Mouse (Mus musculus) 416B (cell line): ENCODE results near the gene Bcor.

ENCODE experiments used
- DNase-seq: peaks from one replicate; pipeline ENCODE4 v3.0.0; 2011; ENCODE audit warnings: low read depth

Bcor gene

DNA sequence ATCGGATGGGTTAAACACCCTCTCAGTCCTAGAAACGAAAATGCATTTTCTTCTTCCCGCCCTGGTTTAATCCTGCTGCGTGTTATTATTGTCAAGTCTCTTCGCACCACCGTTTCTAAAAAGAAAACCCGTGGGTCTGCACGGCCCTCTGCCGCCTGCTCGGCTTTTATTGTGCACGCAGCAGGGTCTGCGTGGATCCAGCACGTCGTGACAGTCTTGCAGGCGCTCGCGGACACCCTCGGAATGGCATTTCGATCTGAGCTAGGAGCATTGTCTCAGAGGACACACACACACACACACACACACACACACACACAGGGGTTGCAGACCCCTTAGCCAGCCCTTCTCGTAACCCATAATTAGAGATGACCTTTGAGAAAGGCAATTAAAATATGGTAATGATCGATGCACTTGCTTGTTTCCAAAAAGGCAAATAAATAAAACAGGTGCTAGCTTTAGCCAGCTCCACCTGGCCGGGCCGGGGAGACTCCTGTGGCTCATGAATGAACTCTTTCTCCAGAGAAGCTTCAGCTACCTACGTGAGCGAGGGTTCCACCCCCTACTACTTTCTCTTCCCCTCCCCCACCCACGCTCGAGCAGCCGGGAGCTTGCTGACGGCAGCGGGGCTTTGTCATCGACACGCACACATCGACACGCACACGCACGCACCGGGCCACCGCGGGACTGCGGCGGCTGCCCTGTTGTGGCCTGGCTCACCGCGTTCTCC, 8.7 kb downstream of the Bcor start:
- DNase-seq = no peak

DNA sequence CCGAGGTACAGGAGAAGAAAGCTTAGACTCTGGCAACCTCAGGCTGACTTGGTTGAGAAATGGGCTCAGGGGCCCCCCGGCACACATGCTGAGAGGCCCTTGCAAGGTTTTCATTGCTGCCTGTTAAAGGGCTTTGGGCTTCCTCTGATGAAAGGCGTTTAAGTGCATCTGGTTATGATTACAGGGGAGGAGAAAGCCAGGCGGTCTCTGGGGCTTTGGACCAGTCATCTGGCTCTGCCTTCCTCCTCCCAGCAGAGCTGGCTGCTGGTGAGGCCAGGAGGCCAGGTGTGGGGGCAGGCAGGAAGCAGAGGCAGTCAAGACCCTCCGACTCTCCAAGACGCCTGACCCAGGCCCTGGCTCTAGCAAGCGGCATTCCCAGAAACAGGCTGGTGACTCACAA, 9.7 kb downstream of the Bcor start:
- DNase-seq = no peak

DNA sequence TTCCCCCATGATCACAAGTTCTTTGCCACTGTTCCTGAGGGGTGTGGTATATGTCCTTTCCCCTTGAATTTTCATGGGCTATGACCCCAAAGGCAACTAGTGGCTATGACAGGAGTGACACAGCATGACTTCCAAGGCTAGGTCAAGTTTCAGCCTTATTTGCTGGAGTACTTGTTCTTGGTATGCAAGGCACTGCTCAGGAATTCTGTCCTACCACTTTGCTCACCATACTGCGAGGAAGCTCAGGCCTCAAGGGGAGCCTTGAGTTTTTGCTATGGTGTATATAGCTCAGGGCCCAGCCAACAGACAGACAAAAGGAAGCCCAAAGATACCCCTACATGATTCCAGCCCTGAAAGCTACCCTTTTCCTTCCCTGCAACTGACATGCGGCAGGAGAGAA, 13.9 kb downstream of the Bcor start:
- DNase-seq = no peak

DNA sequence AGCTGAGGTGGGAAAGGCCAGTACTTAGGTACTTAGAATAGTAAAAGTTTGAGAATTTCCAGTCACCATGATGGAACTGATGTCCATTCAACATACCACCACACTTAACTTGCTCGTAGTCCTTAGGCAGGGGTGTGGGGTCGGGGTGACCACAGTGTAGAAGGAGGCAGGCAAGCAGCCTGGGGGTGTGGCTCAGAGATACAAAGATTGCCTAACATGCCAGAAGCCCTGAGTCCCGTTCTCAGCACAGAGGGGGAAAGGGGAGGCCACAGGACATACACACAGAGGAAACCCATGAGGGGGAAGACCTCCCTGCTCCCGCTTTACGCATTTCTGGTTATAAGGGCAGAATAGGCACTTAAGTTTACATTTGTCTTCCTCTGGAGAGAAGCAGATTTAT, 17.3 kb downstream of the Bcor start:
- peak; percentile 51 for DNase-seq

DNA sequence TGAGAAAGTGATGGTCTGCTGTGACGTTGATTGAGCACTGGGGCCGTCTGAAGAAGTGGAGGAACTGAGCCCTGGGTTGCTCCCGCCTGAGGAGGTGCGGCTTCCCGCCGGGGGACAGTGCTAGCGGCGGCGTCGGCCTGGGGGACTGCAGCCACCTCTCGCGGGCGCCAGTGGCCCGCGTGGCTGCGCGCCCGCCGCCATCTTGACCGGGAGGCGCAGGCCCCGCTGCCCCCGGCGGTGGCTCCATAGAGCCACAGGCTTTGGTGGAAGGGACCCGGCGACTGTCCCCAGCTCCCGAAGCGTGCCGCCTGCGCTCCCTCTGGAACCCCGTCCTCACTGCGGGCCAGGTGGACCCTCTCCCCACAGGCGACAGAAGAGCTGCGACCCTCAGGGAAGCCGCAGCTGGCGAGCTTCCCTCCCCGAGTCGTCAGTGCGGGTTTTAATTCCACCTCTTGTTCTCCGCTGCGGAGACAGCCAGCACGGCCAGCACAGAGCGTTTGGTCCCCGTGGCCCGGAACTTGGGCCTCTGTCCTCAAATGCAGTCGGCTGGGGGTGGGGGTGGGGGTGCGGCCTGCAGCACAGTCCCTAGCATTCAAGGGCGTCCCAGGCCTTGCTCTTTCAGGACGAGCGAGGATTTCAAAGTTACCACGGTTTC, 19.9 kb downstream of the Bcor start:
- DNase-seq = no peak

DNA sequence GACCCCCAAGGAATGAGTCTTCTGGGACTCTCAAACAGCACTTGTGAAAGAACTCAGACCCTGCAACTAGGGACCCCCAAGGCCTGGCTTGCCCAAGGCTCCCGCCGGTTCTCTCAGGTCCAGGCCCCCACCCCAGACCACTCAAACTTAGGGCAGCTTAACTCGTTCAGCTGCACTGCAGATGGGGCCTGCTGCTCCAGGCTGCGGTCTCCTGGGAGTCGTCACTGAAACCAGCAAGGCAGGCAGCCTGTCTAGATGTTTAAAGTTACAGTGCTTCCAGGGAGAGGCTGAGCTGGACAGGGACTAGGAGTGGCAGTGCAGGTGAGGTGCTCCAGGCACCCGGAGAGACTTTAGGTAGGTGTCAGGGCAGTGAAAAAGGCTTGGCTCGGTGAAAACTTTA, 21.9 kb downstream of the Bcor start:
- DNase-seq = no peak

DNA sequence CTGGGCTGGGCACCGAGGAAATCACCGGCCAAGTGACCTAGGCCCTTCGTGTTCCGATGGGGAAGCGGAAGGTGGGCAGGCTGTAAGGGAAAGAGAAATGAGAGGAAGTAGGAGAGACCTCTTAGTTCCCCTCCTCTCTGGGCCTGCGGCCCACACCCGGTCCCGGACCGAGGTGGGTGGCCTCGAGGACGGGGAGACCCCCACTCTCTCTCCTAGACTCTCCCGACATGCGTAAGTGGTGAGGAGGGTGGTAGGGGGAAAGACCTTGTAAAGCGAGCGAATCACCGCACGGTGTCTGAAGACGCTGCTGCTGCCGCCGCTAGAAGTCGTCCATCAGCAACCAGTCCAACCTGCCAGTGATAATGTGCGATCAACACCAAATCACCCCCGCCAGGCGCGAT, 23.0 kb downstream of the Bcor start:
- DNase-seq = no peak

DNA sequence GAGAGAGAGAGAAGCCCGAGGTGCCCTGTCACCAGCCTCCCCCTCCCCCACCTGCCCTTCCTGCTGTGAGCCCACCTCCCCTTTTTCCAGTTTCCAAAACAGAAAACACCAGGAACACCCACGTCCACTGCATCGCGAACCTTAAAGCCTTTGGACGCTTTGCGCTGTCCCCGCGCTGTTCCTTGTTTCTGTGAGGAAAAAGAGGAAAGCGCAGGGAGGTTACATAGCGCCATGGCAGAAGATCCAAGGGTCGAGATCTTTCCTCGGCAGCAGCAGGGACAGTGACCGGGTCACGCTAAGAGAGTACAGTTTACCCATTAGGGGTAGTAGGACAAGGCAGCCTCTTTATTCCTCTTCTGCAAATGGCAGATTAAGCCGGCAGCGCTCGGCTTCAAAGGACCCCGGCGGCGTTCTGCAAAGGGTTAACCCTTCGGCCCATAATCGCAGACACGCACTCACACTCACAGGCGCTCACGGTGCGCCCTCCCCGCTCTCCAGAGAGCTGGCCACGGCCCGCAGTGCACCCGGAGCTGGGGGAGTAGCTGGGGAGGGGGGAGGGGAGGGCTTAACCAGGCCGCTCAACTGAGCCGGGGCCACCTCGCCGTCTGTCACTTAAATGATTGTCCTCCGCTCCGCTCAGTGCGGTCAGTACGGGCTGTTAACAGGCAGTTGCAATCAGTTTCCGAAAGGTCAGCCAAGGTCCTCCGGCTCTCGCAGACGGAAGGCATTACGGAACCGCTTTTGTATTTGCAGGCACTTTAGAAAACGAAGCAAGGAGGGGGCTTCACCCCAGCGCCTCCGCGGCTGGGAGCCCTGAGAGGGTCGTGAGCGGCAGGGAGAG, 23.7 kb downstream of the Bcor start:
- DNase-seq = no peak

DNA sequence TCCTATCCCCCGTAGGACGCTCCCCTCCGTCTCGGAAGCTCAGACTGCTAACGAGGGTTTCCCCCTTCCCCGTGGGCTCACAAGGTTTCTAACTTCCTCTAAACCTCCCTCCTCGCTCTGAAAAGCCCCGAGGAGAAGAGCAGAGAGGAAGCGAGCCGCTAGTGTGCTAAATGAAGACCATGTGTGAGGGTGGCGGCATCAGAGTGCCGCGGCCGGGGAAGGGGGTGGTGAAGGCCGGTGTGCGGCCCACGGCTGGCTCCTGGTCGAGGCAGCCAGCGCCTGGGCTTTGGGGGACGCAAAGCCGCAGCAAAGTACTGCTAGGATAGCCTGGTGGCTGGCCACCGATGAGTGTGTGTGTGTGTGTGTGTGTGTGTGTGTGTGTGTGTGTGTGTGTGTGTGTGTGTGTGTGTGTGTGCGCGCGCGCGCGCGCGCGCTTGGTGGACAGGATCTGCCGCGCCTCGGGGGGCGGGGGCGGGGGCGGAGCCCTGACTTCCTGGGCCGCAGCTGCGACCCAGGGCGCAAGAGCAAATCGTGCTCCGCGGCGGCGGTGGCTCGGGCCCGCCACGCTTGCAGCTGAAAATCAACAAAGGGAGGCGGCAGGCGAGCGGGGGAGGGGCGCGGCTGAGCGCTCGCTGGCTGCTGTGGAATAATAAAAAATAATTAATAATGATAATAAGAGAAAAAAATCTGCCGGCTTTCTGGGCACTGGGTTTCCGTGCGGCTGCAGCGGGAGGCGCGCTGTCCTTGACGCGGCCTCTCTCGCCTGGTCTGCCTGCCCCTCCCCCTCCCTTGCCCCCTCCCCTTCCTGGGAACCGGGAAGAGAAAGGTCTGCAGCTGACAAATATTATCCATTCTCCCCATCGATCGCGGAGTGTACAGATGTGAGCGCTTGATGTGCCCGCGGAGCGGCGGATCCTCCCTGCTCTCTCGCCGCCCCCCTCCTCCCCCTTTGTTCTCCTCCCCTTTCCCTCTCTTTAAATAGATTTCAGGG, 24.7 kb downstream of the Bcor start:
- DNase-seq = peak; percentile 81

DNA sequence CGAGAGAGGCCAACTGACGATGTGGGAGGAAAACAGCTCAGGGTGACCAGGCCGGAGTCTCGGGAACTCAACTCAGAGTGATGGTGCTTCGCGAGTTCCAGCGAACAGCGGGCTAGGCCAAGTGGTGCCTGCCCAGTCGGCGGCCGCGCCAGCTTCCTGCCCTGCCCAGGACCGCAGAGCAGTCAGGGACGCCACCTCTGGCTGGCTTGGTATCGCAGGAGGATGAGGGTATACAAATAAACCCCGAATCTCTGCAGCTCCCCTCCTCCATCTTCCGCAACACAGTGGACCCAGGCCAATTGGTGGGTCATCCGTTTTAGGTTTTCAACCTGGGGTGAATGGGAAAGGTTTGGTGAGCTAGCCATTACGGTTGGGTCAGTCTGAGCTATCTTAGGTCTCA, 25.6 kb downstream of the Bcor start:
- DNase-seq = peak; percentile 85

DNA sequence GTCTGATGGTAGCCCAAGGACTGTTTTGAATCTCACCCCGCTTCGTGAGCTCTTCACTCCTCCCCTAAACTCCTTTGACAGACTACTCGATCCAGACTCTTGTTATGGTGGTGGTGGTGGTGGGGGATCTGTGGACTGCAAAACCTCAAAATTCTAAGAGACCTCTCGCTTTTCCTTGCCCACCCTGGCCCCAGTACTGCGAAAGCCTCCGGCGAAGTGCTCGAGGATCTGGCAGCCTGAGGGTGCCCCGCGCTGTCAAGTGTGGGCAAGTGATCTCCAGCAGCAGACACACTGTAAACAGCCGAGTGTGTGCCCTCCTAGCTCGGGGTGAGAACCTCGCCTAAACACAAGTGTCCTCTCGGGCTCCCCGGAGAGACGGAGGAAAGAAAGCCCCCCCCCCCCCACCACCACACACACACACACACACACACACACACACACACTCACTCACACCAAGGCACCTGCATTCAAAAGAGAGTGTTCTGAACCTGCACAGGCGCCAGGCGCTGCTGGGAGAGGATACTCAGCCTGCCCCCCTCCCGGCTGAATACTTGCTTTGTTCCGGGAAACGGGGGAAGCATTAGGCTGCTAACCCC, 26.2 kb downstream of the Bcor start:
- DNase-seq = no peak

DNA sequence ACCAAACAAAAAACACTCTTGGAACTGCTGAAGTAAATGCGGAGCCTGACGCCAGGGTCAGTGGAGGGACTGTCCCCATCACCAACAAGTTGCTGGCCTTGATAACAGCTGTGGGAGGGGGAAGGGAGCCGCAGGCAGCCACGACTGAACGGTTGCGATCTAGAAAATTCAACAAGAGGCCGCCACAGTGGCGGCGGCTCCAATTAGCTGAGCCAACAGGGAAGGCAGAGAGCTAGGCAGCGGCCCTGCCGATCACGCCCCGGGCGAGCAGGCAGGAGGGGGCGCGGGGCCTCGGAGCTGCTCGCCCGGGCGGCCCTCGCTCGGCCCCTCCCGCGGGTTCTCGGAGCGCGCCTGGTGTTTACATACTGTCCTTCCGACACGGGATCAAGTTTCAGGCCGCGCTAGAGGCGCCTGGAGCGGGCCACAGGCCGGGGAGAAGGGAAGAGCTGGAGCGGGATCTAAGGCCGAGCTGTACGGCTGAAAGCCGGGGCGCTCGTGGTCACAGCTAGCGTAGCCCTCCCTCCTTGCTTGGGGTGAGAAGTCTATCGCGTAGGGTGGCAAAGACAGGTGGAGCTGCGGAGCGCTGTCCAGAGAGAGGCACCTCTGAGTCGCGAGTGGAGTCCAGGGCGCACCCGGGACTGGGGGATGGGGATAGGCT, 26.8 kb downstream of the Bcor start:
- DNase-seq = peak; percentile 59

DNA sequence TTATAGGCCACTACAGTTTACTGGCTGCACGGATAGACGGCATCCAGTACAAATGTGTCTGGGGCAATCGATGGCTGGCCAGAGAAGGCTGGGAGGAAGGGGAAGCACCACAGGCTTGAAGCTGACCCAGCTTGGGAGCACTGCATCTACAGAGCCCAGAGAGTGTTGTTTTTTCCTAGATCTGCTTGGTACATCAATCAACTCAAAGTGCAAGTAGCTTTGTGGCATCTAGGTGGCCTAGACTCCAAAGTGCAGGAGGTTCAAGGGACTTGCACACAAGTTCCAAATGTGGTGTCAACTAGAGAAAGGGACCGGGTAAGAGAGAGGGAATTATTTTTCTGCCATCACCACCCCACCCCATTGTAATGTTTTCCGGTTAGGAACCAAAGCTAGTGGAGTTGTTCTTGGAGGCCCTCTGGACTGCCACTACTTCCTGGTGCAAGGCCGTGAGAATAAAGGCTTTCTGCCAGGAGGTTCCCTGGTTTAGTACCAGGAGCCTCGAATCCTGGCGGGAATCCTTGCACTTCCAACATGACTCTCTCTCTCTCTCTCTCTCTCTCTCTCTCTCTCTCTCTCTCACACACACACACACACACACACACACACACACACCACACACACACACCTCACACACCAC, 27.5 kb downstream of the Bcor start:
- peak; percentile 44 for DNase-seq

DNA sequence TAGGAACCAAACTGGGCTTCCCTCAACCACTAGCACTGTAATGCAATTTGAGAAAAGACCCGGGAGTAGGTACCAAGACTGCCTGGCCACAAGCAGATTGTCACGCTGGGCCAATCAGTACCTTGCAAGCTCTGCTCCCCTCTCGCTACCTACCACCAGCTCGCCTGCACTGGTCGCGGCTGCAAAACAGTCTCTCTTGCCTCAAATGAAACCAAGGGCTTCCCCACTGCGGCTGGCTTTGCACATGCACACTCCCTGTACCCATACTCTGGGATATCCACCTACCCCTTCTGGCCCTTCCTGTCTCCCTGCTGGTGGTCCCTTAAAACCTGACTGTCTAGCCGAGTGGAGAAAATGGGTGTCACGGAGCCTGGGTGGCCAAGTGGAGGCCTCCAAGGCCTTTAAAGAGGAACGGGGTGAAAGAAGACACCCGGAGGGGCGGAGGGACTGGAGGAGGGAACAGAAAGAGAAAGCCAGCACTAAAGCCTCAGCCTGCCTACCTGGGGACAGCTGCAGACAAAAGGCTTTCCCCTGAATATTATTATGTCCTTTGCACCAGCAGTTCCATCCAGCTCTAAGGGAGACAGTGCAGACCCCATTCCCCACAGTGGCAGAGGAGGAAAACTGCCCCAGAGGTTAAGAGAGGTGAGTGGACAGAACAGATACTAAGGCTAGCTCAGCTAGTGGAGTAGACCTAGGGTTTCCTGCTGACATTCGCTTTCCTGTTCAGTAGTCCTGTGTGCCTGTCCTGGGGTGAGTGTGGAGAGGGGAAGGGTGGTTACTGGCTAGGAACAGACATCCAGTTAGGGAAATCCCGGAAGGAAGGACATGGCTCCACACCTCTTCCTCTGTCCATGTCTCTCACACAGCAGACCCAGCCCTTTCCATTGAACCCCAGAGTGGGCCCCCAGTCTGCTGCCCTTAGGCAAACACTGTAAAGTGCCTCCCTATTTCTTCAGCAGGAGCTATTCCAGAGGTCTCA, 30.0 kb downstream of the Bcor start:
- DNase-seq = peak; percentile 50

DNA sequence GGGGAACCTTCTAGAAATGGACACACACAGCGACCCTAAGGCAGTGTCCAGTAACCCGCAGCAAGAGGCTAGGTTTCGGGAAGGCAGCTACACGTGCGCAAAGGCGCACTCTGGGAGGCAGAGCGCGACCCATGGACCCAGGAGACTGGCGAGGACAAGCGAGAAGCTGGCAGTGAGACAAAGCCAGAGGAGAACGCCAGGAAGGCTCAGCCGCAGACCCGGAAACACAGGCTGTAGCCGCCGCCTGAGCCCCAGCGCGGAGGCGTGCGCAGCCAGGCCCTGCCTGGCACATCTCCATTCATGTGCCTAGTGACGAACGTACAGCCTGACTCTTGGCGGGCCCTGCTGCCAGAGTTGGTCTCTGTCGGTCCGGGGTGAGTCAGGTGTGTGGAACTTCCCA, 30.9 kb downstream of the Bcor start:
- DNase-seq = peak; percentile 81

DNA sequence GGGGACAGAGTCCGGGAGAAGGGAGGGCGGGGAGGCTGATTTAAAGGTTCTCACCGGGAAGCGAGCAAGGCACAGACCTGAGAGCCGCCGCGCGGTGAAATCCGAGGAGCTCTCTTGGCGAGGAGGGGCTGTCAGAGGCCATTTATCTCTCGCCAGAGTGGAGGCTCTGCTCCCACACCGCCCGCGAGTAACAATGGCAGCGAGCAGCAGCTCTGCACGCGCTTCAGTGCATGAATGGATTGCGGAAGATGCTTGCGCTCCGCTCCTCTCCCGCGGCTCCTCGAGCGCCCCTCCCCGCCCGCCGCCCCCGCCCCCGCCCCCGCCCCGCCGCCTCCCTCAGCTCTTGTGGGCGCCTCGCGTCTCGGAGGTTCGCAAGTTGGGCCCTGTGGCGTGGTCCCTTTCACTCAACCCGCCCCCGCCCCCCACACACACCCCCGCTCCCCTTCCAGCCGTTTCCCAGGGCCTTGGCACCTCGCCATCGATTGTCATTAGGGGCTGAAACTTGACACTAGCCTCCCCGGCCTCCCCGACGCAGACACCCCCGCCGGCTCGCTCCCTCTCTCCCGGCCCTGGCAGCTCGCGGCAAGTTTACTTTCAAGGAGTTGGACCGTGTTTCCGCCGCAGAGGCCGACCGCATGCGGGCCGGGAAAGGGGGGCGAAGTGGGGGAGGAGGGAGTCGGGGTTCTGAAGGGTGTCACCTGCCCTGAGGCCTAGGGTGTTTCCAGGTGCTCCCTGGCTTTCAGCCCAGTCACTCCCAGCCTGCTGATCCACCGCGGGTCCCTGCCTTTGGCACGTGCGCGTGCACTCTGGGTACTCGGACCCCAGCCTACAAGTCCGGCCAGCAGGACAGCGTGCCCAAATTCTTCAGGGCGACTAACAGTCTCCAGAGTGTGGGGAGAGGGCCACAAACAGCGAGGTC, 31.7 kb downstream of the Bcor start:
- DNase-seq = peak; percentile 93

DNA sequence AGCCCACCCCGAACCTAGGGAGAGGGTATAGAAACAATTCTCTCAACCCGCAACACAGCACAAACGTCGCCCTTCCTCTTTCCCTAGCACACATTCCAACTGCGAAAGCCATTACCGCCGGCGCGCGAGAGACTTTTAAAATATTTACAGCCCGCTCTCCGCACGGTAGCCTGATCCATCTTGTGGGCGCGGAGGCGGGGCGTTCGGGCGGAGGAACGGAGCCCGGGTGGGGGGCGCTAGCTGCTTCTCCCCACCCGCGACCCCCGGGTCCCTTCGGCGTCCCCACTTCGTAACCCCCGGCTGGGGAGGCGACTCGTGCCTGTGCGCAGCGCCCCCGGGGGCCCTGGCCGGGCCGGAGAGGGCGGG, 32.4 kb downstream of the Bcor start:
- no peak for DNase-seq

DNA sequence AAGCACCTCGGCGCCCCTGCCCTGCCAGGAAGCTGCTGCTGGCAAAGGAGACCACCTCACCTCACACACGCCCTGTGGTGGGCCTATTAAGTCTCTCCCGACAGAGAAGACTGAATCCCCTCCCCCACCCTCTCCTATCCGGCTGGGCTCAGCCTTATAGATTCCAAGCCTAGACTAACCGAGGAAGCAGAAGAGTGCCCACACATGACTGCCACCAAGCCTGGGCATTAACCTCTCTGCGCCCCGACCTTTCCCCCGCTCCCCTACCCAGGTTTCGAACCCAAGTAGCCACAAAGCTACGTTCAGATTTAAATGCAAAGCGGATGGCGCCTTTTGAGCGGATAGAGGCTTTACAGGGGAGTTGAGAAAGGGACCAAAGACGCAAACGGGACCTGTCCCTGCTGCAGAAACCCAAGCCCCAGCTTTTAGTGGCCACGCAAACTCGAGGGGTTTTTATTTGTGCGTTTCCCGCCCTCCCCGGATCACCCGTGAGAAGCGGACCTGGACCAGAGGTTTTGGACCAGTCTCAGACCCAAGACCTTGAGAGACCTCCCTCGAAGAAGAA, 33.0 kb downstream of the Bcor start:
- no peak for DNase-seq
